Mouse (Mus musculus) right cerebral cortex, adult 18-20 months (tissue): ENCODE measurements around the gene Mylip.
A peak's percentile ranks its signal among the peaks of the same experiment; 100 is the strongest.

Source experiments
- DNase-seq: peaks from one replicate; pipeline ENCODE4 v3.0.0; 2022; ENCODE audit warnings: mixed read lengths

Gene Mylip

GRCm38 (mm10) chr13:45389448-45390311 is at the start of gene Mylip:
Gene Mylip (plus strand): TSS chr13:45389742.
- DNase-seq, result peak; percentile 99

DNA sequence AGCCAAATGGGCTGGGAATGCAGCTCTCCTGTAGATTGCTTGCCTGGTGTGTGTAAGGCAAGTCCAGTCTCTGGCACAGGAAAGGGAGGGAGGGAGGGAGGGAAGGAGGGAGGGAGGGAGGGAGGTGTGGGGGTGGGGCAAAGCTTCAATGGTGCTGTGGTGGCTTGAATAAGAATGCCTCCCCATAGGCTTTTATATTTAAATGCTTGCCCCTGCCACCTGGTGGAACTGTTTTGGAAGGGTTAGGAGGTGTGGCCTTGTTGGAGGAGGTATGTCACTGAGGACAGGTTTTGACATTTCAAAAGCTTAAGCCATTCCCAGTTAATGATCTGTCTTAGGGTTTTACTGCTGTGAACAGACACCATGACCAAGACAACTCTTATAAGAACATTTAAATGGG is 47.6 kb upstream of the Mylip start:
- no peak for DNase-seq

DNA sequence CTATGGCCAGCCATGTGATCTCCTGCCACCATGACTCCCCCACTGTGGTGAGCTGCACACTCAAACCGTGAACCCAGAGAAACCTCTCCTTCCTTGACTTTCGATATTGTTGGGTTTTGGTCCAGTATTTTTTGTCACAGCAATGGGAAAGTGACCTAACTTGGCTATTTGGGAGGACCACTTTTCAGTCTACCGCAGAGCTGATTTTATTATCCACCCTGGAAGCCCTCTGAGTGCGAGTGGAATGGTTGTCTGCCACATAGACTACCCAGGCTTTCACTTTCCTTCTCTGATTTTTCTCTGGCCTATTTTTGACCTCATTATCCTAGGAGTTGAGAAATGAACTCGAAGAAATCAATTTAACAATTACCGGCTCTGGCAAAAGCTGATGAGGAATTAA is 46.0 kb upstream of the Mylip start:
- no peak for DNase-seq

- no peak for DNase-seq
Measured at GRCm38 (mm10) chr13:45343966-45344365, 45.6 kb upstream of the Mylip start.

DNA sequence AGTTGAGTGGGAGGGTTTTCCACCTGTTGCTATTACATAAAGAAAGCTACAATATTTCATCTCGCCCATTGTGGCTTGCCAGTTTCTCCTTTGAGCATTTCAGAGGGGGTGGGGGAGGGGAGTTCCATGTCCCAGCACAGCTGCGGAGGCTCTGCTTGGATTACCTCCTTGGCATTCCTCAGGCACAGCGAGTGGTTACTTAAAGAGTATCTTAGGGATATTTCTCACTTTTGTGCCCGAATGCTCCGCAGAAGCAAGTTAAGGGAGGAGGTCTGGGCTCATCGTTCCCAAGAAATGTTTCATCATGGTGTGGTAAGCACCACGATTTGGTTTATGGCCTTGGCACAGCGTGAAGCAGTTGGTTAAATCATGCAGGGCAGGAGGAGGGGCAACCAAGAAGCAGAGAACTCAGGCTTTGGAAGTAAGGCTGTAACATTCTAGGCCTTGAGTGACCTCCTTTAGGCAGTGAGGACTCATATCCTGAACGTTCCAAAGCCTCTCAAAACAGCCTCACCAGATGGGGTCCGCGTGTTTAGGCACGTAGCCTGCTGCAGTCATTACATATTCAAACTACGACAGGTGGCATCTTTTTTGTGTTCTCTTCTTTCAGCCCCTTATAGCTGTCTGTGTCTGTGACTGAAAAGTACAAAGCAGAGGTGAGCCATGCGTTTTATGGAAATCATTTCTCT is 43.9 kb upstream of the Mylip start:
- DNase-seq, result no peak

- no peak for DNase-seq
Measured at GRCm38 (mm10) chr13:45351483-45351882, 38.1 kb upstream of the Mylip start.

GRCm38 (mm10) chr13:45354824-45355223 is 34.7 kb upstream of the Mylip start:
- DNase-seq, result no peak

GRCm38 (mm10) chr13:45358208-45358607 is 31.3 kb upstream of the Mylip start:
- no peak for DNase-seq

DNA sequence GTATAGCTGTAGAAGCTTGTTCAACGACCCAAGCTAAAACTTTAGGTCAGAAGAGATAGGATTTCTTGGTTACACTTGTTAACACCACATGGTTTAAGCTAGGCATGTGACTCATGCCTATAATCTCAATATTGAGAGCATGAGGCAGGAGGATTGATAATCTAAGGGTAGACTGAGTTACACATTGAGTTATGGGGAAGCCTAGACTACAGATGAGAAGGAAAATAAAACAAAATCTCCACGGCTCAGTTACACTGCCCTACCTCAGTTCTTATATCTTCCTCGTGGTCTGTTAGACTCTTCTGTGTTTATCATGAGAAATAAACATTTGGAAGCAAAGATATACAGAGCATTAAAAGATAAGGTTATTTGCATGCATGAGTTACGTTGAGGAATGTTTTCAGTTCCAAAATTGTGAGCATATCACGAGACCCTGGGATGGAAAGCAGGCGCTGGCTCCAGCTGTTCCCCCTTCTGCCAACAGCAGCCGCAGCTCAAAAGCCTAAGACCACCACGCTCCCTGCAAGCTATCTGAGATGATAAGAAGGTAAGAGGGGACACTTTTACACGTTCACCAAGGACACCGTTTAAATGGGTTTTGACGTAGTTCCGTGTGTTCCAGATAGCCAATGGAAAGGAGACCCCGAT is 30.7 kb upstream of the Mylip start:
- no peak for DNase-seq

- DNase-seq, result no peak
Measured at GRCm38 (mm10) chr13:45365788-45366187, 23.8 kb upstream of the Mylip start.

DNA sequence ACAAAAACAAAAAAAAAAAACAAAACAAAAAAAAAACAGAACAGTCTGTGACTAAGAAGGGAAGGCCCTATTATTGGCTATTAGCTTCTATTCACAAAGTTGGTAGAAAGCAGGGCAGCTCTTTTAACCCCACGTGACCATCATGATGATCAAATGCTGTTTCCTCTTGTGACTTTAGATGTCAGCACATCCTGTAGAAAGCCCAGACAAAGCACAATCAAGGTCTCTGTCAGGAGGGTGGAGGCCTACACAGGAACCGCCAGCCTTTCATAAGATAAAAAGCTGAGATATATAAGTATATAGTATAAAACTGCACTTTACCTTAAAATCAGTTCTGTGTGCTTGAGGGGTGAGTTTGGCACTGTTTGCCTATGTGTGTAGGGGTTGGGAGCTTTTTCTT is 17.9 kb upstream of the Mylip start:
- DNase-seq, result no peak

GRCm38 (mm10) chr13:45372456-45372855 is 17.1 kb upstream of the Mylip start:
- DNase-seq, result no peak

DNA sequence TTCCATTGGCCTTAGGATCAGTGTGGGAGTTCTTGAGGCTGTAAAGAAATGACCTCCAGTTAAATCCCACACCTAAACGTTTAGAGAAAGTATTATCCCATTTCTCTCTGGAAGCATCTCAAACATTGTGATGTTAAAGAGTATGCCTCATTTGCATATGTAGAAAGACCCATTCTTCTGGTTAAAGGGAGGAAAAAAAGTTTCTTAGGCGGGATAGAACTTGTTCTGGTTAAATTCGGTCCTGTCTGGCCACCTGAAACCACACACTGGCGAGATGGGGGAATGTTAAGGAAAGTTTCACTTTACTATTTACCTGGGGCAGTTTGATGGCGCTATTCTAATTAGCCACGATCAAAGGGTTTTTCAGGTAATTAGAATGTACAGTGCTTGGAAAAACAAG is 14.7 kb upstream of the Mylip start:
- DNase-seq, result no peak

- DNase-seq, result no peak
Measured at GRCm38 (mm10) chr13:45382208-45382607, 7.3 kb upstream of the Mylip start.

DNA sequence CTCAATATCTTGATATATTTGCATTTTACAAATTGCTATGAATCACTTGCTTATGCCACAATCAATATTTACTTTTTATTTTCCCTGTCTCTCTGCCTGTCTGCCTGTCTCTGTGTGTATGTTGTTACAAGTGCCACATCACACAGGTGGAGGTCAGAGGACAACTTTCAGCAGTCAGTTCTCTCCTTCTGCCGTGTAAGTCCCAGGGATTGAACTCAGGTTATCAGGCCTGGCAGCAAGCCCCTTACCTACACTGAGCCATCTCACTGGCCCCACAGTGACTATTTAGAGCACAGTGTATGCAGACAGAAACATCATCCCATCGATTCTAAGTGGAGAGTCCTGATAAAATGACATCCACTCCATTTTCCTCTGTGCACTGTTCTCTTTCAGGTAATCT is 4.9 kb upstream of the Mylip start:
- DNase-seq, result no peak

- no peak for DNase-seq
Measured at GRCm38 (mm10) chr13:45385521-45385920, 4.0 kb upstream of the Mylip start.

GRCm38 (mm10) chr13:45386253-45386652 is 3.3 kb upstream of the Mylip start:
- DNase-seq, result peak; percentile 30

GRCm38 (mm10) chr13:45387231-45387630 is 2.3 kb upstream of the Mylip start:
- no peak for DNase-seq

GRCm38 (mm10) chr13:45388254-45388805 is 1.2 kb upstream of the Mylip start:
- DNase-seq, result no peak

DNA sequence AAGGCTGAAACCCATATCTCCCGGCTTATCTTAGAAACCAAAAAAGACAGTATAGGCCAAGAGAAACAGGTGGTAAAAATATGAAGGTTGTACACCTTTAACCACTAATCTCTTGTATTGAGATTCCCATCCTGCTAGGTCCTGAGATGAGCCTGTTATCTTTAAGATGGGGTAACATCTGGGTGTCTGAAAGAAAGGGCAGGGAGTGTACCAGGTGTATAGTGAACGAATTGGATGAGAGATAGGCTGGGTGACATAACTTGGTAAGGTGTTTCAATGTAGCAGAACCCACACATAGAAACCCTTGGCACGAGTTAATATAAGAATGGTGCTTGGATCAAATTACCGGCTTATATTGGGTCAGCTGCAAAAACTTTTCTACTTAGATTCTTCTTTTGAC is 653 bp upstream of the Mylip start:
- DNase-seq, result no peak

GRCm38 (mm10) chr13:45390312-45390961 is 895 bp downstream of the Mylip start:
- DNase-seq, result peak; percentile 37

DNA sequence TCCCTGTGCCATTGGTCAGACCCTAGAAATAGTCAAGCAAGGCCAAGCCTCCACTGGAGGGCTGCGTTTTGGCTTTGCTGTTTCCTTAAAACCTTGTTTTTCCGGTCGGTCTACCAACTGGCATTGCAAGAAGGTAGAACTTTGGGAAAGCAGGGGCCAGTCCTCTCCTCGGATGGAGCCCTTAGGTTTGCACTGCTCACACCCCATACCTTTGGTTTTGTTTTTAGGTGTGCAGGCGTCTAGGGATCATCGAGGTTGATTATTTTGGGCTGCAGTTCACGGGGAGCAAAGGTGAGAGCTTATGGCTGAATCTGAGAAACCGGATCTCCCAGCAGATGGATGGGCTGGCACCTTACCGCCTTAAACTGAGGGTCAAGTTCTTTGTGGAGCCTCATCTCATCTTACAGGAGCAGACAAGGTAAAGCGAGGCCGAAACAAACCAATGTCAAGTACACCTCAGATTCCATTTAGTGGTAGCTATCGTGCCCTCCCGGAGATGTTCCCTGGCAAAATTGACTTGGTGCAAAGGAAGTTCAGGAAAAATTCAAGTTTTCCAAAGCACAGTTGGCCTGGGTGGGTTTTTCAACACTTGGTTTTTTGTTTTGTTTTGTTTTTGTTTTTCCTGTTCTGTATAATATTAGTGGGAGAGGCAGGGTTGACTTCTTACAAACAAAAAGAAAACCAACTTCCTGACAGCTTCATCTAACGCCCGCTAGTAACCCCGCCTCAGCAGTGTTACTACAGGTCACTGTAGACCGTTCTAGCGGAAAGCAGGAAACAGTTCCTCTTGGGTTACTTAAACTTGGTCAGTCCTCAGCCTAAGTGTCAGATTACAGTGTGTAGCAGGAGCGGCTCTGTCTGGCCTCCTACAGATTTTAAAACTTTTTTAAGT is 1.7 kb downstream of the Mylip start:
- no peak for DNase-seq
